Mouse (Mus musculus): ENCODE measurements around the gene Stx6. TPM values are rescaled to one million over a fixed set of nuclear protein-coding genes. Genes with fewer than 3 reads are reported as not detected.

Stx6 gene
- total and polyA plus RNA-seq, 2 experiments from 2014 or later: 39.6 to 56.6 TPM

DNA sequence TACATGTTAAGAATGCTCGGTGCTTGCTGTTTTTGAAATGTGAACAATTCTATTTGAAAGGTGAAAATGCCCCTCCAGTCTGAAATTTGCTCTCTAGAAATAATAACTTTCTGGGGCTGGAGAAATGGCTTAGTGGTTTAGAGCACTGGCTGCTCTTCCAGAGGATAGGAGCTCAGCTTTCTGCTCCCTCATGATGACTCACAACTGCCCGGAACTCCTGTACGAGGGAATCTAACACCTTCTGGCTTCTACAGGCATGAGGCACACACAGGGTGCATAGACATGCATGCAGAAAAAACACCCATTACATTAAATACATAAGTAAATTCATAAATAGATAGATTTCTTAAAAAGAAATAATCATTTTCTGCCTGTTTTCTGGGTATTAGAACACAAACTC is 25.7 kb downstream of the Stx6 start:
- 56% methylated on average over 3 of the region's 3 CpGs for WGBS
- no peaks in the 10 kb centered on the region for H3K4me1 ChIP-seq (ENCODE audit: control insufficient read depth, insufficient read depth)

DNA sequence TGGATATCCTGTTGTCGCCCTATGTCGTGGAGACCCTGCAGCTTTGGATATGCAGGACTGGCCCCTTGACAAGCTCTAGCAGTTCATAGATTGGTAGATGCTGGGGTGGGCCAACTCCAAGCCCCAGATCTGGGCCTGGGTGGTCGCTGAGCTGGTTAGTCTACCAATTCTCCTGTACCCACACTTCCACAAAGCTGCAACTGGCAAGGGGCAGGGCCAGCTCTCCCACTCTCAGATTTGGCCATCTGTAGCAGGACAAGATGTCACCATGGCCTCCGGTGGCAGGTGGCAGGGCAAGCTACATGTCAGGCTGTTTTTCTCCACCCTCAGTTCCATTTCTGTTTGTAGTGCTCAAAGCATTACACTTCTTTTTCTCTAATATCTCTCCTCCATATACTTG is 30.1 kb downstream of the Stx6 start:
- H3K27me3 ChIP-seq (ENCODE audit: control insufficient read depth, insufficient read depth, low read length): no peaks in the 10 kb centered on the region
- H3K9me3 ChIP-seq (replicated peaks; ENCODE audit: control insufficient read depth, low read length): no peaks in the 10 kb centered on the region
- WGBS: 92% methylated on average over 4 of the region's 4 CpGs
- TF ChIP-seq CTCF (IDR thresholded peaks at IDR 0.05; ENCODE audit: low read depth): no peak
- no peak for TF ChIP-seq EP300 (IDR thresholded peaks at IDR 0.05; ENCODE audit: low read depth)
- no peak overlapping the region for H3K4me2 ChIP-seq (ENCODE audit: low read depth, low read length)
- H3K4me1 ChIP-seq (ENCODE audit: control insufficient read depth, insufficient read depth): peaks cover 3% of the 10 kb centered on the region; the same call in 1 of the 2 replicates
- H3K9ac ChIP-seq (replicated peaks; ENCODE audit: low read depth, low read length): no peak overlapping the region
- no peak overlapping the region for H3K4me3 ChIP-seq (ENCODE audit: low read depth, low read length)
- no peak for ATAC-seq (ENCODE audit: insufficient read depth, low read depth)
- H3K27ac ChIP-seq (ENCODE audit: low read depth): no peak overlapping the region
- H3K36me3 ChIP-seq (replicated peaks; ENCODE audit: control insufficient read depth, insufficient read depth, low read length): peaks cover 59% of the 10 kb centered on the region
- no peak for DNase-seq (ENCODE audit: low spot score)

More for the DNA sequence above, 25.7 kb downstream of the Stx6 start:
- H3K4me2 ChIP-seq (ENCODE audit: low read depth, low read length): no peak overlapping the region
- no peak overlapping the region for H3K4me3 ChIP-seq (ENCODE audit: low read depth, low read length)
- no peaks in the 10 kb centered on the region for H3K27me3 ChIP-seq (ENCODE audit: control insufficient read depth, insufficient read depth, low read length)
- H3K27ac ChIP-seq (ENCODE audit: low read depth): no peak overlapping the region
- H3K36me3 ChIP-seq (replicated peaks; ENCODE audit: control insufficient read depth, insufficient read depth, low read length): peaks cover 46% of the 10 kb centered on the region
- ATAC-seq (ENCODE audit: insufficient read depth, low read depth) (no peak), DNase-seq (ENCODE audit: low spot score) (no peak)
- no peak for TF ChIP-seq EP300 (IDR thresholded peaks at IDR 0.05; ENCODE audit: low read depth)
- TF ChIP-seq CTCF (IDR thresholded peaks at IDR 0.05; ENCODE audit: low read depth): no peak
- H3K9me3 ChIP-seq (replicated peaks; ENCODE audit: control insufficient read depth, low read length): no peaks in the 10 kb centered on the region
- no peak overlapping the region for H3K9ac ChIP-seq (replicated peaks; ENCODE audit: low read depth, low read length)

DNA sequence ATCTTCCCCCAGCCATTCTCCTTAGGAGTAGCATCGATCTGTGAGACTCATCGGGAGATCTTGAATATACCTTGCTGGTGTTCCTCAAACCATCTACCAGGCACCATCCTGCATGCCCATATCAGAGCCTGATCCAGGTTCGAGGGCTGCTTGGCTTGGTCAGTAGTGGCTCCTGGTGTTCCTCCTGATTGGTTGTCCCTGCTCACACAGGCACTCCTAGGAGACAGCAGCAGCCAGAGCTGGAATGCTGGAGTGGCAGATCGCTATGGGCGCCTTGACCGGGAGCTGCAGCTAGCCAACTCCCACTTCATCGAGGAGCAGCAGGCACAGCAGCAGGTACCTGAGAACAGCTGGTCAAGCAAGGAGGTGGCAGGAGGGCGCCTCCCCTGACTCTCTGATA is 32.7 kb downstream of the Stx6 start:
- no peak overlapping the region for H3K9ac ChIP-seq (replicated peaks; ENCODE audit: low read depth, low read length)
- no peak for TF ChIP-seq CTCF (IDR thresholded peaks at IDR 0.05; ENCODE audit: low read depth)
- TF ChIP-seq EP300 (IDR thresholded peaks at IDR 0.05; ENCODE audit: low read depth): no peak
- H3K4me2 ChIP-seq (ENCODE audit: low read depth, low read length): no peak overlapping the region
- DNase-seq (ENCODE audit: low spot score) (no peak), ATAC-seq (ENCODE audit: insufficient read depth, low read depth) (no peak; the same call in 1 of the 2 replicates)
- peaks cover 69% of the 10 kb centered on the region for H3K36me3 ChIP-seq (replicated peaks; ENCODE audit: control insufficient read depth, insufficient read depth, low read length)
- H3K4me3 ChIP-seq (ENCODE audit: low read depth, low read length): no peak overlapping the region
- H3K27me3 ChIP-seq (ENCODE audit: control insufficient read depth, insufficient read depth, low read length): no peaks in the 10 kb centered on the region
- no peaks in the 10 kb centered on the region for H3K9me3 ChIP-seq (replicated peaks; ENCODE audit: control insufficient read depth, low read length)
- no peak overlapping the region for H3K27ac ChIP-seq (ENCODE audit: low read depth)
- 63% methylated on average over 8 of the region's 8 CpGs for WGBS
- H3K4me1 ChIP-seq (ENCODE audit: control insufficient read depth, insufficient read depth): peaks cover 3% of the 10 kb centered on the region; the same call in 1 of the 2 replicates

DNA sequence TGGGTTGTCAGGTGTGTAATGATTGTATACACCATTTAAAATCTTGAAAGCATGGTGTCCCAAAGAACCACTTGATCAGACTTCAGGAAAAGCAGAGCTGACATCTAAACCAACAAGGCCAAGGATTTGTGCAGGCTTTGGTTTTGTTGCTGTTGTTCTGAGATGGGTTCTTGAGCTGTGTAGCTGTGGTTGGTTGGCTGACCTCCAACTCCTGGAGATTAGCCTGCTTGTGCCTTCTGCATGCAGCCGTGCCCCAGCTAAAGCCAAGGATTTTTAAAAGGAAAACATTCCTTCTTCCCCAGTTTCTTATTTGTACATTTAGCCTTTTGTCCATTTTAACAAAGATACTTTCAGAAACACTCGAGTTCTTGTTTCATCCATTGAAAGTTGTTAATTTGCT is 33.2 kb downstream of the Stx6 start:
- TF ChIP-seq EP300 (IDR thresholded peaks at IDR 0.05; ENCODE audit: low read depth): no peak
- TF ChIP-seq CTCF (IDR thresholded peaks at IDR 0.05; ENCODE audit: low read depth): no peak
- no peak overlapping the region for H3K4me2 ChIP-seq (ENCODE audit: low read depth, low read length)
- ATAC-seq (ENCODE audit: insufficient read depth, low read depth): no peak
- peaks cover 3% of the 10 kb centered on the region; the same call in 1 of the 2 replicates for H3K4me1 ChIP-seq (ENCODE audit: control insufficient read depth, insufficient read depth)
- WGBS: 49% methylated on average over 2 of the region's 2 CpGs
- no peak overlapping the region for H3K27ac ChIP-seq (ENCODE audit: low read depth)
- H3K9me3 ChIP-seq (replicated peaks; ENCODE audit: control insufficient read depth, low read length): no peaks in the 10 kb centered on the region
- no peaks in the 10 kb centered on the region for H3K27me3 ChIP-seq (ENCODE audit: control insufficient read depth, insufficient read depth, low read length)
- H3K4me3 ChIP-seq (ENCODE audit: low read depth, low read length): no peak overlapping the region
- no peak for DNase-seq (ENCODE audit: low spot score)
- peaks cover 65% of the 10 kb centered on the region for H3K36me3 ChIP-seq (replicated peaks; ENCODE audit: control insufficient read depth, insufficient read depth, low read length)
- no peak overlapping the region for H3K9ac ChIP-seq (replicated peaks; ENCODE audit: low read depth, low read length)

DNA sequence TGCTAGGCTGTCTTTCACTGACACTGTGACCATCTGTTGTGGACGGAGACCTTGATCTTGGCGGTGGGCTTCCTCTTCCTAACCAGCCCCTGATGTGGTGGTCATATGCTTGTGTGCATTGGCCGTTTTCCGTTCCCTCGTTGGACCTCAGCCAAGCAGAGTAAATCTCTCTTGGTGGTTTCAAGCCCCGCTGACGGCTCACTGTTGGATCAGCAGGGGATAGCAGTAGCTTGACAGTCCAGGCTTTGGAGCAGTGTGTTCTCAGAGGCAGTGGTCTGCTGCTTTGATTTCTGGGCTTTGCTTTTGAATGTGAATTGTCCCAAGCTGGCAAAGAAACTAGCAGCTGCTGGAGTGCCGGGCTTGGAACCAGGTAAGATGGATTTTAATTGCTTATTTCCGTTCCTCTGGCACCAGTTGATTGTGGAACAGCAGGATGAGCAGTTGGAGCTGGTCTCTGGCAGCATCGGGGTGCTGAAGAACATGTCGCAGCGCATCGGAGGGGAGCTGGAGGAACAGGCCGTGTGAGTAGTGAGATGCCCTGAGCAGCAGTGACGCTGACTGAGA is 34.4 kb downstream of the Stx6 start:
- Histone ChIP-seq H3K9ac (replicated peaks; ENCODE audit: low read depth, low read length) (no peak overlapping the region), H3K4me2 (ENCODE audit: low read depth, low read length) (no peak overlapping the region), H3K27me3 (ENCODE audit: control insufficient read depth, insufficient read depth, low read length) (no peaks in the 10 kb centered on the region), H3K4me1 (ENCODE audit: control insufficient read depth, insufficient read depth) (peaks cover 3% of the 10 kb centered on the region; the same call in 1 of the 2 replicates), H3K4me3 (ENCODE audit: low read depth, low read length) (no peak overlapping the region), H3K27ac (ENCODE audit: low read depth) (no peak overlapping the region), H3K9me3 (replicated peaks; ENCODE audit: control insufficient read depth, low read length) (no peaks in the 10 kb centered on the region), H3K36me3 (replicated peaks; ENCODE audit: control insufficient read depth, insufficient read depth, low read length) (peaks cover 58% of the 10 kb centered on the region)
- 65% methylated on average over 15 of the region's 15 CpGs for WGBS
- TF ChIP-seq CTCF (IDR thresholded peaks at IDR 0.05; ENCODE audit: low read depth) (no peak), EP300 (IDR thresholded peaks at IDR 0.05; ENCODE audit: low read depth) (no peak)
- DNase-seq (ENCODE audit: low spot score) (no peak), ATAC-seq (ENCODE audit: insufficient read depth, low read depth) (no peak)

DNA sequence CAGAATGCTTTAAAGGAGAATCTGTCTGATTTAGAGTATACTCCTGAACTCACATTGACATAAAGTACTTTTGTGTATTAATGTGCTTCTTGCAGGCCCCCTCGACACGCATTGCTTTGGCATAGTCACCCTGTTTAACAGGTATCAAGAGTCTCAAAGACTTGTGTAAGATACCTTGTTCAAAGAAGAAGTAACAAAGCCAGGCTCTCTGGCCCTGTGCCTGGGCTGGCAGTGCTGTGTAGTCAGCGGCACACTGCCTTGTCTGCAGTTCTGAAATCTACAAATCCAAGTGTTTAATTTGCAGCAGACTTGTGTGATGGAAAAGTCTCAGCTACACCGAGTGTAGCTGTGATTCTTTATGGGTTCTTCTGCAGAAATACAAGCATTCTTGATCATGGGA is 38.2 kb downstream of the Stx6 start:
- Histone ChIP-seq H3K36me3 (replicated peaks; ENCODE audit: control insufficient read depth, insufficient read depth, low read length) (peaks cover 33% of the 10 kb centered on the region), H3K4me2 (ENCODE audit: low read depth, low read length) (no peak overlapping the region), H3K9ac (replicated peaks; ENCODE audit: low read depth, low read length) (no peak overlapping the region), H3K27ac (ENCODE audit: low read depth) (no peak overlapping the region), H3K4me3 (ENCODE audit: low read depth, low read length) (no peak overlapping the region), H3K4me1 (ENCODE audit: control insufficient read depth, insufficient read depth) (peaks cover 9% of the 10 kb centered on the region), H3K27me3 (ENCODE audit: control insufficient read depth, insufficient read depth, low read length) (no peaks in the 10 kb centered on the region), H3K9me3 (replicated peaks; ENCODE audit: control insufficient read depth, low read length) (no peaks in the 10 kb centered on the region)
- ATAC-seq (ENCODE audit: insufficient read depth, low read depth): no peak
- WGBS: 78% methylated on average over 4 of the region's 4 CpGs
- TF ChIP-seq CTCF (IDR thresholded peaks at IDR 0.05; ENCODE audit: low read depth) (no peak), EP300 (IDR thresholded peaks at IDR 0.05; ENCODE audit: low read depth) (no peak)
- DNase-seq (ENCODE audit: low spot score): no peak

All from heart, postnatal 0 days (tissue).